In genomic region chr7:115192482-115192881, GRCm38 (mm10) we compare ENCODE assay signal across 18 mouse cellular contexts.
"Had no signal": no experiment of that assay in that cellular context is flagged by ENCODE, and none has a peak within 500 bp of the region (broad histone marks: within the 10 kb centered on the region; RNA-seq: fewer than 3 reads in every experiment).

No protein-coding gene starts in this region.

- H3K4me1 ChIP-seq: lung, embryonic 15.5 days had no signal

- H3K27ac ChIP-seq: limb, embryonic 10.5 days; limb, embryonic 13.5 days; liver, embryonic 14.5 days; lung, embryonic 15.5 days; midbrain, embryonic 12.5 days had no signal

- H3K4me2 ChIP-seq: limb, embryonic 13.5 days; lung, embryonic 15.5 days; midbrain, embryonic 12.5 days; neural tube, embryonic 13.5 days had no signal

- H3K9ac ChIP-seq: limb, embryonic 13.5 days; liver, embryonic 14.5 days; liver, postnatal 0 days; lung, embryonic 15.5 days; midbrain, embryonic 12.5 days; neural tube, embryonic 13.5 days had no signal

- DNase-seq: kidney, adult 18-20 months; kidney, adult 9 months; kidney, postnatal 14 days; kidney, postnatal 4 days; liver; liver, postnatal 0 days; lung, postnatal 14 days; retina, postnatal 1 day; right cerebral cortex, postnatal 25 days; thymus, adult 18-20 months; thymus, postnatal 36 days had no signal

- H3K27me3 ChIP-seq: lung, embryonic 15.5 days had no signal

- H3K36me3 ChIP-seq: limb, embryonic 10.5 days; limb, embryonic 13.5 days; lung, embryonic 15.5 days; midbrain, embryonic 12.5 days; neural tube, embryonic 13.5 days had no signal

- H3K4me3 ChIP-seq: limb, embryonic 10.5 days; limb, embryonic 13.5 days; lung, embryonic 15.5 days; midbrain, embryonic 12.5 days; myocyte; neural tube, embryonic 13.5 days had no signal

- H3K9me3 ChIP-seq: limb, embryonic 10.5 days; limb, embryonic 13.5 days; lung, embryonic 15.5 days; midbrain, embryonic 12.5 days; neural tube, embryonic 13.5 days had no signal

- ATAC-seq: liver, postnatal 0 days had no signal
